Mouse (Mus musculus): ENCODE results near the gene Nme3. TPM values are rescaled to one million over a fixed set of nuclear protein-coding genes. Genes with fewer than 3 reads are reported as not detected.

Gene Nme3
- polyA plus RNA-seq, 1 experiment from 2014 or later = 49.7 TPM

DNA sequence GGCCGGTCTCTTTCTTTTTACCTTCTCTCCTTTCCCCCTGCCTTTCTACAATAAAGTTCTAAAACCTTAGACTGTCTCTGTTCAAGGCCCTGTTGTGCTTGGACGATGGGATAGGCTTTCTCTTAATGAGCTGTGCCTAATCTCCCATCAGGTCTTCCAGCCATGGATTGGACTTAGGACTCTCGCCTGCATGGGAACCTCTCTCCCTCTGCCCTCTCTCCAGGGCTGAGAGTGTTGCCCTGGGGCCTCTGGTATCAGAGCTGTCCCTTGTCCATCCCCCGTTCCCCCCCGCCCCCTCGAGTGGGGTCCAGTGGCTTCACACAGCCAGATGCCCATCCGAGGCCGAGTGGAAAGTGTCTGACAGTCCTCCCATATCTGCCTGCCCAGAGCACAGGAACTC is 21.3 kb upstream of the Nme3 start:
- H3K4me2 ChIP-seq (replicated peaks; ENCODE audit: low read depth, low read length) = no peak overlapping the region
- ATAC-seq (ENCODE audit: low FRiP score) = no peak
- WGBS = 76% methylated on average over 8 of the region's 8 CpGs
- no peaks in the 10 kb centered on the region for H3K9me3 ChIP-seq (ENCODE audit: control insufficient read depth, low read length)
- H3K4me1 ChIP-seq (replicated peaks; ENCODE audit: control insufficient read depth, insufficient read depth, low read length) = no peaks in the 10 kb centered on the region
- no peak for DNase-seq (ENCODE audit: low spot score)
- H3K36me3 ChIP-seq (ENCODE audit: control insufficient read depth, insufficient read depth, low read length) = no peaks in the 10 kb centered on the region
- H3K27me3 ChIP-seq (ENCODE audit: control insufficient read depth, insufficient read depth, low read length) = no peaks in the 10 kb centered on the region
- no peak overlapping the region for H3K27ac ChIP-seq (ENCODE audit: low read depth, low read length)
- H3K9ac ChIP-seq (ENCODE audit: low read depth, low read length) = no peak overlapping the region
- H3K4me3 ChIP-seq (ENCODE audit: low read depth, low read length) = no peak overlapping the region

- ATAC-seq (ENCODE audit: low FRiP score) = no peak
- H3K9me3 ChIP-seq (ENCODE audit: control insufficient read depth, low read length) = no peaks in the 10 kb centered on the region
- H3K36me3 ChIP-seq (ENCODE audit: control insufficient read depth, insufficient read depth, low read length) = no peaks in the 10 kb centered on the region
- H3K4me2 ChIP-seq (replicated peaks; ENCODE audit: low read depth, low read length) = no peak overlapping the region
- no peaks in the 10 kb centered on the region for H3K4me1 ChIP-seq (replicated peaks; ENCODE audit: control insufficient read depth, insufficient read depth, low read length)
- 60% methylated on average over 10 of the region's 10 CpGs for WGBS
- H3K9ac ChIP-seq (ENCODE audit: low read depth, low read length) = no peak overlapping the region
- no peaks in the 10 kb centered on the region for H3K27me3 ChIP-seq (ENCODE audit: control insufficient read depth, insufficient read depth, low read length)
- H3K27ac ChIP-seq (ENCODE audit: low read depth, low read length) = no peak overlapping the region
- DNase-seq (ENCODE audit: low spot score) = no peak
- H3K4me3 ChIP-seq (ENCODE audit: low read depth, low read length) = no peak overlapping the region
These were observed 18.8 kb upstream of the Nme3 start for GRCm38 (mm10) chr17:24877336-24878116.

GRCm38 (mm10) chr17:24878117-24878397 is 18.2 kb upstream of the Nme3 start:
- Histone ChIP-seq H3K27me3 (ENCODE audit: control insufficient read depth, insufficient read depth, low read length) (no peaks in the 10 kb centered on the region), H3K4me2 (replicated peaks; ENCODE audit: low read depth, low read length) (no peak overlapping the region), H3K9me3 (ENCODE audit: control insufficient read depth, low read length) (no peaks in the 10 kb centered on the region), H3K36me3 (ENCODE audit: control insufficient read depth, insufficient read depth, low read length) (no peaks in the 10 kb centered on the region), H3K27ac (ENCODE audit: low read depth, low read length) (no peak overlapping the region), H3K4me3 (ENCODE audit: low read depth, low read length) (no peak overlapping the region), H3K4me1 (replicated peaks; ENCODE audit: control insufficient read depth, insufficient read depth, low read length) (no peaks in the 10 kb centered on the region), H3K9ac (ENCODE audit: low read depth, low read length) (no peak overlapping the region)
- 37% methylated on average over 5 of the region's 5 CpGs for WGBS
- no peak for ATAC-seq (ENCODE audit: low FRiP score)
- no peak for DNase-seq (ENCODE audit: low spot score)

DNA sequence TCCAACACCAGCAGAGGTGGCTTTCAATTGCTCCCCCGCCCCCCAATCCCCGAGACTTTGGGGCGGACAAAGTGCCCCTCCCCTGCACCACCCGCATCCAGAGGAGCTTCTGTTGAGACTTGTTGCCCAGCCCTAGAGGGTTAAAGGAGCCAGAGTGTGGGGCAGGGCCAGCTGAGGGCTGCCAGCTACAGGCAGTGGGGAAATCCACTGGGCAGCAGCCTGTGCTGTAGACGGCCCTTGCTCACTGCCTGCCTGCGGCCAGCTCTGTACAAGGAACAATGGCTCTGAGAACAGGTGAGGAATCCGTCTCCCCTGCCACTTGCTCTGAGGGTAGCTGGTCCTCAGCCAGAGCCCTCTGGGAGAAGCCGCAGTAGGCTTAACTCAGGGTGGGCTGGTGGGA is 17.8 kb upstream of the Nme3 start:
- H3K4me2 ChIP-seq (replicated peaks; ENCODE audit: low read depth, low read length) = no peak overlapping the region
- no peak overlapping the region for H3K4me3 ChIP-seq (ENCODE audit: low read depth, low read length)
- H3K27ac ChIP-seq (ENCODE audit: low read depth, low read length) = no peak overlapping the region
- 81% methylated on average over 8 of the region's 8 CpGs for WGBS
- no peaks in the 10 kb centered on the region for H3K36me3 ChIP-seq (ENCODE audit: control insufficient read depth, insufficient read depth, low read length)
- H3K27me3 ChIP-seq (ENCODE audit: control insufficient read depth, insufficient read depth, low read length) = no peaks in the 10 kb centered on the region
- no peak overlapping the region for H3K9ac ChIP-seq (ENCODE audit: low read depth, low read length)
- ATAC-seq (ENCODE audit: low FRiP score) (no peak), DNase-seq (ENCODE audit: low spot score) (no peak)
- H3K9me3 ChIP-seq (ENCODE audit: control insufficient read depth, low read length) = no peaks in the 10 kb centered on the region
- no peaks in the 10 kb centered on the region for H3K4me1 ChIP-seq (replicated peaks; ENCODE audit: control insufficient read depth, insufficient read depth, low read length)

- no peaks in the 10 kb centered on the region for H3K27me3 ChIP-seq (ENCODE audit: control insufficient read depth, insufficient read depth, low read length)
- no peaks in the 10 kb centered on the region for H3K36me3 ChIP-seq (ENCODE audit: control insufficient read depth, insufficient read depth, low read length)
- no peak overlapping the region for H3K4me3 ChIP-seq (ENCODE audit: low read depth, low read length)
- no peak overlapping the region for H3K27ac ChIP-seq (ENCODE audit: low read depth, low read length)
- H3K4me1 ChIP-seq (replicated peaks; ENCODE audit: control insufficient read depth, insufficient read depth, low read length) = peaks cover 6% of the 10 kb centered on the region; the same call in 1 of the 2 replicates
- no peak for ATAC-seq (ENCODE audit: low FRiP score)
- no peak overlapping the region for H3K9ac ChIP-seq (ENCODE audit: low read depth, low read length)
- no peaks in the 10 kb centered on the region for H3K9me3 ChIP-seq (ENCODE audit: control insufficient read depth, low read length)
- peak; percentile 57 for DNase-seq (ENCODE audit: low spot score)
- WGBS = 48% methylated on average over 7 of the region's 7 CpGs
- H3K4me2 ChIP-seq (replicated peaks; ENCODE audit: low read depth, low read length) = no peak overlapping the region
These were observed 14.4 kb upstream of the Nme3 start for GRCm38 (mm10) chr17:24881738-24882440.

DNA sequence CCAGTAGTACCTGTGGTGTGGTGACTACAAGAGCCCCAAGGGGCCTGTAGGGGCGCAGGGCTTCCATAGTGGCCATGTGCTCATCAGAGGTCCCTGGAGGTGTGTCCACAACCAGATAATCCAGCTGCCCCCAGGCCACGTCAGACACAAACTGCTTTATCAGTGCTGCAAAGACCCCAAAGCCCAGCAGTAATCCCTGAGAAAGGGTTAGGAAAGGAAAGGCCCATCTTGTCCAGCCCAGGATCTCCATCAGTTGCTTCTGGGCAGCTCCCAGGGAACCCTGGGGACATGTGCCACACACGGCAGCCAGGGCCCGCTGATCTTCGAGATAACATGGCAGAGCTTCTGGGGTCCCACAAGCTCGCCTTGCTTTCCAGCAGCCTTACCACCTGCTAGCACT is 11.9 kb upstream of the Nme3 start:
- no peaks in the 10 kb centered on the region for H3K27me3 ChIP-seq (ENCODE audit: control insufficient read depth, insufficient read depth, low read length)
- H3K27ac ChIP-seq (ENCODE audit: low read depth, low read length) = no peak overlapping the region
- DNase-seq (ENCODE audit: low spot score) = no peak
- H3K4me3 ChIP-seq (ENCODE audit: low read depth, low read length) = no peak overlapping the region
- no peak overlapping the region for H3K4me2 ChIP-seq (replicated peaks; ENCODE audit: low read depth, low read length)
- 86% methylated on average over 6 of the region's 6 CpGs for WGBS
- ATAC-seq (ENCODE audit: low FRiP score) = no peak
- peaks cover 8% of the 10 kb centered on the region; the same call in 1 of the 2 replicates for H3K4me1 ChIP-seq (replicated peaks; ENCODE audit: control insufficient read depth, insufficient read depth, low read length)
- no peaks in the 10 kb centered on the region for H3K36me3 ChIP-seq (ENCODE audit: control insufficient read depth, insufficient read depth, low read length)
- H3K9me3 ChIP-seq (ENCODE audit: control insufficient read depth, low read length) = no peaks in the 10 kb centered on the region
- no peak overlapping the region for H3K9ac ChIP-seq (ENCODE audit: low read depth, low read length)

DNA sequence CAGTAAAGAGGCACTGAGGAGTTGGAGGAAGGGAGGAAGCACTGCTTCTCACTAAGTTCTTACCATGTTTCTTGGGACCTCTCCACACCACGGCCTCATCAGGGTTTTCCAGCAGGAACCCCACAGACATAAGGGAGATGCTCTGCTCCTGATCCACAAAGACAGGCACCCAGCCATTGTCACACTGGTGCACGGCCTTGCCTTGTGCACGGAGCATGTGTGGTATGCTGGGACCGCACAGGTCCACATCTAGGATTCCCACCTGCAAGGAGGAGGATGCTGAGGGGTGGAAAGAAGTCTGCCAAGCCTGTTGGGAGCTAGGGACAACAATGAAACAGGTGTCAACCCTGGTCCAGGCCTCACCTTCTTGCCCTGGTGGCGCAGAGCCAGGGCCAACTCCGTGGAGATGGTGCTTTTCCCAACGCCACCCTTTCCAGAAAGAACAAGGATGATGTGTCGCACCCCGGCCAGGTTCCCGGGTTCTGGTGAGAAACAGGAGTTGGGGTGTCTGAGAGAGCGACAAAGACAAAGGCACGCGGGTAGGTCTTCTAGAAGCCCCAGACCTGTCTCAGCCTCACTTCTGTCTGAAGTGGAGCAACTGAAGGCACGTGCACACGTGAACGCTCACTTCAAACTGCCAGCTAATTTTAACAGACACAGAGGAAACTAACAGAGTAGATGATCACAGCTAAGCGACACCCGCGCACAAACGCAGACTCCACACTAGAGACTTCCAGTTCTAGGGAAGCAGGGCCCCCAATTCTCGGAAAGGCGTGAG is 10.8 kb upstream of the Nme3 start:
- H3K27ac ChIP-seq (ENCODE audit: low read depth, low read length) = no peak overlapping the region
- DNase-seq (ENCODE audit: low spot score) (no peak), ATAC-seq (ENCODE audit: low FRiP score) (0 out of 2 replicates have a peak, but pooled peaks have one; percentile 1)
- H3K4me2 ChIP-seq (replicated peaks; ENCODE audit: low read depth, low read length) = peak overlapping the region; percentile 82
- WGBS = 27% methylated on average over 22 of the region's 22 CpGs
- H3K9ac ChIP-seq (ENCODE audit: low read depth, low read length) = peak overlapping the region; percentile 59
- no peaks in the 10 kb centered on the region; the same call in 1 of the 2 replicates for H3K36me3 ChIP-seq (ENCODE audit: control insufficient read depth, insufficient read depth, low read length)
- peaks cover 8% of the 10 kb centered on the region; the same call in 1 of the 2 replicates for H3K4me1 ChIP-seq (replicated peaks; ENCODE audit: control insufficient read depth, insufficient read depth, low read length)
- no peaks in the 10 kb centered on the region for H3K9me3 ChIP-seq (ENCODE audit: control insufficient read depth, low read length)
- no peaks in the 10 kb centered on the region for H3K27me3 ChIP-seq (ENCODE audit: control insufficient read depth, insufficient read depth, low read length)
- H3K4me3 ChIP-seq (ENCODE audit: low read depth, low read length) = peak overlapping the region; percentile 82

DNA sequence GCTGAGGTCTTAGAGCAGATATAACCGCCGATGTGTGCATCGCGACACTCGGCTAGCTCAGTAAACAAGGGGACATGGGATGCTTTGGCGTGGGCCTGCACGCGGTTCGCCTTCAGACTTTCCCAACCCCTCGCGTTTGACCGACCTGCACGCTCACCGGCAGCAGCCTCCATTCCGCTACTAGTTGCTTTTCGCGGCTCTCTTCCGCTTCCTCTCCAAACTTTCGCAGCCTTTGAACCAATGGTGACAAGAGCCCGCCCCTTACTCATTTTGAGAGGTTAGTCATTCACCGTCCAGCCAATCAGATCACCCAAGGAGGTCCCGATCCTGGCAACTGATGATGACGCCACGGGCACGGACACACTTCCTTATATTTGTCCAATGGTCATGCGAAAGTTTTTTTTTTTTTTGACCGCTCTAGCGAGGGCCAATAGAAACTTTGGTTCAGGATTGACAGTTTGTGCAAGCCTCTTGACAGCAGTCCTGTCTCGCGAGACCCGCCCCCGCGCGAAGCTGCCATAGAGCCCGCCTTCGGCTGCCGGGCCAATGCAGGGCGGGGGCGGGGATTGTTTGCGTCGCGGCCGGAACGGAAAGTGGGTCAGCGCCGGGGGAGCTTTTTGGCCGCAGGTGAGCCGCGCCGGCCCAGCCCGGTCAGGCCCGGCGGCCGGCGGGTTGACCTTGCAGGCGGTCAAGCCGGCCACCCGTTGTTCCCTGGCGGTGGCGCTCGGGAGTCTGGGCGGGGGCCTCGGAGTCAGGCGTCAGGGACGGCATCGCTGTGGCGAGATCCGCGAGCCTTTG is 10.0 kb upstream of the Nme3 start, which contains the start of the genes Nubp2 and Spsb3:
Nubp2 (minus strand) TSS at position 216 of the 798 bp plus-strand sequence.
Spsb3 (plus strand) TSS at position 510 of the 798 bp plus-strand sequence.
- ATAC-seq (ENCODE audit: low FRiP score) (peak; percentile 97), DNase-seq (ENCODE audit: low spot score) (peak; percentile 96)
- Histone ChIP-seq H3K4me1 (replicated peaks; ENCODE audit: control insufficient read depth, insufficient read depth, low read length) (peaks cover 8% of the 10 kb centered on the region; the same call in 1 of the 2 replicates), H3K36me3 (ENCODE audit: control insufficient read depth, insufficient read depth, low read length) (no peaks in the 10 kb centered on the region; the same call in 1 of the 2 replicates), H3K4me3 (ENCODE audit: low read depth, low read length) (peak within 1 kb of the TSS; percentile 92), H3K9me3 (ENCODE audit: control insufficient read depth, low read length) (no peaks in the 10 kb centered on the region), H3K27ac (ENCODE audit: low read depth, low read length) (0 out of 2 replicates have a peak within 1 kb of the TSS, but pooled peaks have one; percentile 62), H3K4me2 (replicated peaks; ENCODE audit: low read depth, low read length) (peak within 1 kb of the TSS; percentile 91), H3K27me3 (ENCODE audit: control insufficient read depth, insufficient read depth, low read length) (no peaks in the 10 kb centered on the region), H3K9ac (ENCODE audit: low read depth, low read length) (peak within 1 kb of the TSS; percentile 88)
- under 1% methylated on average over 69 of the region's 69 CpGs for WGBS
